Mouse (Mus musculus) layer of hippocampus, adult 2 months (tissue): Measurements from ENCODE around the gene Eno1. TPM values are rescaled to one million over a fixed set of nuclear protein-coding genes. Genes with fewer than 3 reads are reported as not detected.
A peak's percentile ranks its signal among the peaks of the same experiment; 100 is the strongest.

ENCODE experiments used
- DNase-seq, 2 experiments: peaks; one replicate each; pipeline ENCODE4 v3.0.0; 2022; ENCODE audit warnings: low spot score in 2 of 2
- H3K27ac ChIP-seq: fragments of 200-600 bp; 2 replicates; pipeline ENCODE4 v1.8.1; 2022
- H3K4me3 ChIP-seq: fragments of 200-600 bp; 2 replicates; pipeline ENCODE4 v1.8.1; 2022; ENCODE audit warnings: mild to moderate bottlenecking
- CTCF ChIP-seq: fragments of 200-600 bp; conservative IDR thresholded peaks from 2 replicates; pipeline ENCODE4 v1.8.1; 2022; ENCODE audit warnings: antibody characterized with exemption, mild to moderate bottlenecking, moderate library complexity
- total RNA-seq, 2 experiments: library from RNA; stranded (reverse); gene quantifications; 2 replicates each; pipeline ENCODE4 v1.2.3; 2021

Eno1 gene
- total RNA-seq, 2 experiments from 2014 or later, result 416 to 423 TPM

GRCm38 (mm10) chr4:150216423-150216822 lies 20.1 kb upstream of the Eno1 start:
- no peak for TF ChIP-seq CTCF
- Histone ChIP-seq H3K27ac (no peak overlapping the region), H3K4me3 (no peak overlapping the region)
- DNase-seq, result no peak

DNA sequence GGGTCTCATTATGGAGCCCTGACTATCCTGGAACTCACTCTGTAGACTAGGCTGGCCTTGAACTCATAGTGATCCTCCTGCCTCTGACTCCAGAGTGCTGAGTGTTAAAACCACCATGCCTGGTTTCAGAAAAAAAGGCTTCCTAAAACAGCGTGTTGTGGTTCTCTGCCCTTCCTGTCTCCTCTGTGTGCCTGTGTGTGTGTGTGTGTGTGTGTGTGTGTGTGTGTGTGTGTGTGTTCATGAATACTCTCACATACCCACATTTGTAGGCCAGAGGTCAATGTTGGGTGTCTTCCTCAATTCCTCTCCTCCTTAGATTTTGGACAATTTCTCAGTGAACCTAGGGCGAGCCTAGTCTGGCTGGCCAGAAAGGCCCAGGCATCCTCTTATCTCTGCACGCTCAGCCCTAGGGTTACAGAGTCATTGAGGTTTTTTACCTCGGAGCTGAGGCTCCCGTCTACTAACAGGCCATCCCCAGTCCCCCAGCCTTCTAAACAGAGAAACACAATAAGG lies 19.4 kb upstream of the Eno1 start:
- Histone ChIP-seq H3K4me3 (no peak overlapping the region), H3K27ac (no peak overlapping the region)
- TF ChIP-seq CTCF, result no peak
- DNase-seq, result no peak

DNA sequence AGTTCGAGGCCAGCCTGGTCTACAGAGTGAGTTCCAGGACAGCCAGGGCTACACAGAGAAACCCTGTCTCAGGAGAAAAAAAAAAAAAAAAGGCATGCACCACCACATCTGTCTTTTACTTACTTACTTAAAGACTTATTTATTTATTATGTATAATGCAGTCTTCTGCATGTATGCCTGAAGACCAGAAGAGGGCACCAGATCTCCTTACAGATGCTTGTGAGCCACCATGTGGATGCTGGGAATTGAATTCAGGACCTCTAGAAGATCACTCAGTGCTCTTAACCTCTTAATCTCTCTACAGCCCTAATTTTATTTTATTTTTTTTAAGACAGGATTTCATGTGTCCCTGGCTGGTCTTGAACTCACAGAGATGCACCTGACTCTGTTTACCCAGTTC lies 18.6 kb upstream of the Eno1 start:
- peak; percentile 60 for TF ChIP-seq CTCF

DNA sequence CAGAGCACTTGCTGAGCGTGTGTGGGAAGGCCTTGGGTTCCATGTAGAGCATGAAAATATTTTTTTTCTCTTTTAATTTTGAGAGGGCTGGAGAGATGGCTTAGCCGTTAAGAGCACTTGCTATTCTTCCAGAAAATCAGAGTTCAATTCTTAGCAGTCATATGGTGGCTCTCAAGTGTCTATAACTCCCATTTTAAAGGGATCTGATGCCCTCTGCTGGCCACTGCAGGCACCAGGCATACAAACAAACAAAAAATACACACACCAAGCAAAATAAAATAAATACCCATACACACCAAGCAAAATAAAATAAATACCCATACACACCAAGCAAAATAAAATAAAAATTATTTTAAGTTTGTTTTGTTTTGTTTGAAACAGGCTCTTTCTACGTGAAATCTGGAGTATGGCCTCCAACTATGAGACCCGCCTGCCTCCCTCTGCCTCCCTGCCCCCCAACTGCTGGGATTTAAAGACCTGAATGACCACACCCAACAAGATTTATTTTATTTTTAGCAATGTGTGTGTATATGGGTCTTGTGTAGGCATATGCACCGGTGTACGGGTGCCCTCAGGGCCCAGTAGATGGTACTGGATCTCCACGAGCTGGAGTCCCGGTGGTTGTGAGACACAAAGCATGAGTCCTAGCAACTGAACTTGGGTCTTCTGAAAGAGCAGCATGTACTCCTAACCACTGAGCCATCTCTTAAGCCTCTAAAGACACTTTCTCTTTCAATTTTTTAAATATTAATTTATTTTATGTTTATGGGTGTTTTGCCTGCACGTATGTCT lies 16.8 kb upstream of the Eno1 start:
- Histone ChIP-seq H3K4me3 (no peak overlapping the region), H3K27ac (no peak overlapping the region)
- peak; percentile 85 for TF ChIP-seq CTCF
- peak in 1 of 2 experiments; percentile 67 for DNase-seq

More for the DNA sequence above, 18.6 kb upstream of the Eno1 start:
- H3K27ac ChIP-seq, result no peak overlapping the region
- H3K4me3 ChIP-seq, result no peak overlapping the region
- DNase-seq, result no peak

- TF ChIP-seq CTCF, result no peak
- H3K4me3 ChIP-seq, result no peak overlapping the region
- DNase-seq, result no peak
- H3K27ac ChIP-seq, result no peak overlapping the region
Measured at GRCm38 (mm10) chr4:150220584-150220983, 15.9 kb upstream of the Eno1 start.

DNA sequence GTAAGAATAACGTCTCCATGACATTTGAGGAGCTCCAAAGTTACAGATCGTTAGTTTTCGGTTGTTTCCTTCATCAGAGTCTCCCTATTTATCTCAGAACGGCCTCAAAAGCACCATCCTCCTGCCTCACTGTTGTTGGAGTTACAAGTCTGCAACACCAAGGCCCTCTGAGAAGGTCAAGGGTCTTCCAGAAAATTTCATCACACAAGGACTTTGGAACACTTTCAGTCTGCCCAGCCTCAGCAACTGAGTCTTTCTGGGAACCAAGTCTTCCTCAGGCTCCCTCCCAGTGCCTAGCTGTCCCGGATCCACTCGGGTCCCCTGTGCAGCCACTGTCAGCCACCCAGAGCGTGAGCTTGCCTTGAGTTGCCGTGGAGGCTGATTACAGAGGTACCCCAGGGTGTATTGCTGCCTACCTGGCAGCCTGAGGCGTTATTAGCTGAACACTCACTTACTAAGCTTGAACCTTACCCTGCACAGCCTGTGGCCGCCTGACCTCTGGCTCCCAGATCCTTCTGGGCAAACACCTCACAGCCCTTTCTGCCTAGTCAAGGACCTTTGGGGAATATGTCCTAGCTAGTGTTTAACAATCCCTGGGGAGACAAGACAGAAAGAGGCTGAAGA lies 15.4 kb upstream of the Eno1 start:
- DNase-seq, result no peak
- H3K4me3 ChIP-seq, result no peak overlapping the region
- TF ChIP-seq CTCF, result no peak
- H3K27ac ChIP-seq, result no peak overlapping the region

DNA sequence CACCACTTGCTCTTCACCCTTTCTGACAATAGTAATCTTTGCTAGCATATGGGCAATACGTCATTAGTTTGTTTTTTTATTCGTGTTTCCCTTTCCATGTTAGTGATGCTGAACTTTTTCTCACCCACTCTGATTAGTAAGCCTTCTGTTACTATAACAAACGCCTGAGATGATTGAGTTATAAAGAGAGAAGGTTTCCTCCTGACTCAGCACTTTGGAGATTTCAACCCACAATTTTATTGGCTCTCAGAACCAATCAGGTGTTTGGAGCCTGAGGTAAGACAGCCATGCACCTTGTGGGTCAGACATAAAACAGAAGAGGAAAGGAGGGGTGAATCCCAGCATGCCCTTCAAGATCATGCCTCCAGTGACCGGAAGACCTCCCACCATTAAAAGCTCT lies 12.7 kb upstream of the Eno1 start:
- H3K4me3 ChIP-seq, result no peak overlapping the region
- TF ChIP-seq CTCF, result no peak
- no peak overlapping the region for H3K27ac ChIP-seq
- DNase-seq, result no peak

GRCm38 (mm10) chr4:150225700-150226099 lies 10.8 kb upstream of the Eno1 start:
- Histone ChIP-seq H3K4me3 (no peak overlapping the region), H3K27ac (peak overlapping the region; percentile 75)
- no peak for TF ChIP-seq CTCF
- peak in 1 of 2 experiments; percentile 60 for DNase-seq

- no peak for TF ChIP-seq CTCF
- Histone ChIP-seq H3K27ac (peak overlapping the region; percentile 75), H3K4me3 (no peak overlapping the region)
- DNase-seq, result peak; percentile 75 to 85
Measured at GRCm38 (mm10) chr4:150226818-150227688, 9.5 kb upstream of the Eno1 start.

DNA sequence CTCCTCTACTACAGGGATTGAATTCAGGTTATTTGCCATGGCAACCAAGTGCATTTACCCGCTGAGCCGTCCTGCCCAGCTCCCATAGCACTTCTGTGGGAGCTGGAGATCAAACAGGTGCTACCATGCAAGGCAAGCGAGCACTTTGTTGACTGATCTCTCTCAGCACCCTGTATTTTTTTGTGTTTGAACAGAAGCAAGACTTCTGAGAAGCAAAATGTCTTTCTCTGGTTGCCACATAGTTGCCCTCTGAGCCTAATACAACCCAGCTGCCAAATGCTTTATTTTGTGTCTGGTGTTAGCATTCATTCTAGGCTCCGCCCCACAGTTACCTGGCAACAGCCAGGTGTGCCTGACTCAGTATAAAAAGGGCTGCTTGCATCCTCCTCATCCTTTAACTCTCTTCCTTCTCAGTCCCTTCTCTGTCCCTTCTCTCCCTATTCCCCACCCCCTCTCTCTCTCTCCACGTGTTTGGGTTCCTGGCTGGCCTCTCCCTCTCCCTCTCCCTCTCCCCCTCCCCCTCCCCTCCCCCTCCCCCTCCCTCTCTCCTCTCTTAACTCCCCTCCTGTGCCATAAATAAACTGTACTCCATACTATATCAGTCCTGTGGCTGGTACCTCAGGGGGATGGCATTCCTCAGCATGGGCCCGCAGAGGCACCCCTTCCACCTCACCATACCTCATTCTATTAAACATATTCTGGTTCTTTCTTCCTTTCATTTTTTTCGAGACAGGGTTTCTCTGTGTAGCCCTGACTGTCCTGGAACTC lies 7.8 kb upstream of the Eno1 start:
- no peak overlapping the region for H3K27ac ChIP-seq
- no peak for DNase-seq
- TF ChIP-seq CTCF, result no peak
- no peak overlapping the region for H3K4me3 ChIP-seq

- no peak overlapping the region for H3K4me3 ChIP-seq
- TF ChIP-seq CTCF, result no peak
- peak overlapping the region; percentile 79; the same call in 1 of the 2 replicates for H3K27ac ChIP-seq
- DNase-seq, result no peak
Measured at GRCm38 (mm10) chr4:150229747-150230390, 6.7 kb upstream of the Eno1 start.
